In the genomic region with DNA sequence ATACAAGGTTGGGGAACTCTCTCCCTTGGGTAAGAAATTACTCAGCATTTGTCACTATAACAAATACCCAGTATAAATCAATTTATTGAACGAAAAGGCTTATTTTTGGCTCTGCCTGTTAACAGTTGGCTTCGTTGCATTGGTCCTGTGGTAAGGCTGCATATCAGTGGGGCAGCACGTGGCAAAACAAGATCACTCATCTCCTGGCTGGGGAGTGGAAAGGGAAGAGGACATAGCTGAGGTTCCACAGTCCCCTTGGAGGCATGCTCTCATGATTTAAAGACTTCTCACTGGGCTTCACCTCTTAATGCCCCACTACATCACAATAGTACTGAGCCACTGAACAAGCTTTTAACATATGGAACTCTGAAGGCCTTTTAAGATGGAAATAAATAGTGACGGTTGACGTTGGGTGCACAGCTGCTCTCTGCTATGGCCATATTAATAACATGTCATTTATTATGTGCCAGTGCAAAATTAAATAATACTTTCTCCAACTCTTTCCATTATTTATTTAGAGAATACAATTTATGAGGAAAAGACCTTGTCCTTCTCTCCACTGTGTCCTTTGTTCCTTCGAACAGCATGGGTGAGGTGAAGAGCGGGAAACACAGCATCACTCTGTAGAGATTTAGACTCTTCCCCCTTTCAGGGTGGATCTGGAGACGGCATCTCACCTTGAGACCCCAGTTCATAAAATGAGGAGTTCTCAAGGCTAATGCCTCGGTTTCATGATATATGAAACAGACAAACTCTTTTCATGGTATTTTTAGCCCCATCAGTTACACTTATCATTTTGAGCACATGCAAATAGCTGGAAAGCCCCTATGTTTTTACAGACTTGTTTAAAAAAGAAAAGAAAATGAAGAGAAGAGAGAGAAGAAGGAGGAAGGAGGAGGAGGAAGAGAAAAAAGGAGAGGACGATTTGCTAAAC, we compare ENCODE assay signal across 25 mouse cellular contexts. TPM values are rescaled to one million over a fixed set of nuclear protein-coding genes. Genes with fewer than 3 reads are reported as not detected.
DNase-seq lines count a peak whose midpoint lies in the region; ATAC-seq and TF ChIP-seq lines count a peak whose summit lies in the region.
"Had no signal": no experiment of that assay in that cellular context is flagged by ENCODE, and none has a peak within 500 bp of the region (broad histone marks: within the 10 kb centered on the region; RNA-seq: fewer than 3 reads in every experiment).

No protein-coding gene starts in this region.

- peak; percentile 87 for DNase-seq in liver, adult 2 months (ENCODE audit: extremely low read depth, low read depth, low spot score)
- peak; percentile 84 for DNase-seq in A20 (ENCODE audit: low read depth, low spot score)
- peak; percentile 51 for DNase-seq in CH12.LX (ENCODE audit: extremely low read depth)
- no peak for DNase-seq in lung, postnatal 14 days
- no peak for DNase-seq in layer of hippocampus, postnatal 14 days (ENCODE audit: low spot score in 2 of 2)
- DNase-seq: adrenal gland, adult 8-10 months; adrenal gland, postnatal 14 days; adrenal gland, postnatal 36 days; B cell, adult 2 months; cerebellum, adult 11-12 months; cerebellum, adult 2 months; cerebellum, adult 9-10 months; cerebellum, postnatal 10 days; cerebellum, postnatal 25 days; forebrain, postnatal 0 days had no signal

- no peak overlapping the region for H3K4me3 ChIP-seq in liver, adult 2 months (ENCODE audit: insufficient read depth, low read depth, low read length)
- no peak overlapping the region for H3K4me3 ChIP-seq in liver, embryonic 12.5 days
- H3K4me3 ChIP-seq in CH12.LX (replicated peaks in 1 of 3; ENCODE audit: low read depth in 2 of 3, low read length in 2 of 3, poor library complexity in 1 of 3) (no peak overlapping the region), myocyte (no peak overlapping the region)
- H3K4me3 ChIP-seq in kidney, embryonic 14.5 days (ENCODE audit: low read length), result no peak overlapping the region
- H3K4me3 ChIP-seq: embryonic facial prominence, embryonic 10.5 days; embryonic facial prominence, embryonic 12.5 days; forebrain, embryonic 13.5 days; forebrain, embryonic 15.5 days had no signal

- 73% methylated on average over 10 of the region's 10 CpGs for WGBS in liver, adult 2 months
- 66% methylated on average over 10 of the region's 10 CpGs for WGBS in liver, embryonic 12.5 days (ENCODE audit: insufficient replicate concordance)
- WGBS in kidney, embryonic 14.5 days, result 74% methylated on average over 10 of the region's 10 CpGs

- dilution Hi-C loops in CH12.LX (cut with MboI; ENCODE audit: extremely low pct_ligation_motif_present, extremely low pct_unique_long_range_greater_than_20kb, low sequenced_read_pairs), result no loop called here

- no peak for TF ChIP-seq CTCF in liver, adult 2 months (IDR thresholded peaks at IDR 0.05; ENCODE audit: low read depth, low read length)
- no peak for TF ChIP-seq CTCF in CH12.LX (conservative IDR thresholded peaks at IDR 0.05 in 1 of 2, IDR thresholded peaks at IDR 0.05 in 1 of 2; ENCODE audit: low read depth in 2 of 2, low read length in 2 of 2)

- no peaks in the 10 kb centered on the region; the same call in none of the 2 replicates for H3K36me3 ChIP-seq in liver, adult 2 months (ENCODE audit: control insufficient read depth, insufficient read depth, low read length)
- H3K36me3 ChIP-seq in liver, embryonic 12.5 days, result no peaks in the 10 kb centered on the region
- H3K36me3 ChIP-seq in CH12.LX (replicated peaks in 1 of 2; ENCODE audit: control insufficient read depth in 1 of 2, insufficient read depth in 1 of 2, low read length in 1 of 2), result peaks cover 43 to 77% of the 10 kb centered on the region in 2 experiments
- H3K36me3 ChIP-seq in myocyte (ENCODE audit: control insufficient read depth, insufficient read depth), result no peaks in the 10 kb centered on the region
- H3K36me3 ChIP-seq in kidney, embryonic 14.5 days (ENCODE audit: control insufficient read depth, insufficient read depth, low read length), result no peaks in the 10 kb centered on the region
- H3K36me3 ChIP-seq: embryonic facial prominence, embryonic 10.5 days; embryonic facial prominence, embryonic 12.5 days; forebrain, embryonic 15.5 days had no signal

- H3K4me1 ChIP-seq in liver, adult 2 months (ENCODE audit: control insufficient read depth, insufficient read depth, low read length), result peaks cover 6% of the 10 kb centered on the region
- H3K4me1 ChIP-seq in liver, embryonic 12.5 days, result no peaks in the 10 kb centered on the region
- H3K4me1 ChIP-seq in CH12.LX (ENCODE audit: control insufficient read depth in 1 of 2, insufficient read depth in 2 of 2), result peaks cover 31 to 88% of the 10 kb centered on the region in 2 experiments
- H3K4me1 ChIP-seq in kidney, embryonic 14.5 days (ENCODE audit: control insufficient read depth, insufficient read depth, low read length), result no peaks in the 10 kb centered on the region
- H3K4me1 ChIP-seq: embryonic facial prominence, embryonic 10.5 days; embryonic facial prominence, embryonic 12.5 days; forebrain, embryonic 13.5 days; forebrain, embryonic 15.5 days had no signal

- no peaks in the 10 kb centered on the region for H3K9me3 ChIP-seq in liver, embryonic 12.5 days (replicated peaks)
- peaks cover 9% of the 10 kb centered on the region for H3K9me3 ChIP-seq in CH12.LX (replicated peaks; ENCODE audit: low read length)
- H3K9me3 ChIP-seq in kidney, embryonic 14.5 days (ENCODE audit: control insufficient read depth, low read length), result no peaks in the 10 kb centered on the region
- H3K9me3 ChIP-seq: embryonic facial prominence, embryonic 10.5 days; embryonic facial prominence, embryonic 12.5 days; forebrain, embryonic 13.5 days; forebrain, embryonic 15.5 days had no signal

- no peaks in the 10 kb centered on the region for H3K27me3 ChIP-seq in liver, adult 2 months (ENCODE audit: control insufficient read depth, insufficient read depth, low read length)
- H3K27me3 ChIP-seq in liver, embryonic 12.5 days (replicated peaks), result no peaks in the 10 kb centered on the region
- H3K27me3 ChIP-seq in CH12.LX (replicated peaks) (no peaks in the 10 kb centered on the region), myocyte (ENCODE audit: control insufficient read depth, insufficient read depth, insufficient read length) (no peaks in the 10 kb centered on the region)
- H3K27me3 ChIP-seq in kidney, embryonic 14.5 days (ENCODE audit: control insufficient read depth, insufficient read depth, low read length), result no peaks in the 10 kb centered on the region
- H3K27me3 ChIP-seq: embryonic facial prominence, embryonic 12.5 days; forebrain, embryonic 13.5 days; forebrain, embryonic 15.5 days; Patski had no signal

- in situ Hi-C loops in CH12.LX (cut with MboI; ENCODE audit: low pct_ligation_motif_present, low pct_unique_long_range_greater_than_20kb, low sequenced_read_pairs), result loop anchor here (5.0 kb wide), 1 partner anchor 40 kb away; no protein-coding TSS in a partner anchor

- no peak overlapping the region for H3K27ac ChIP-seq in liver, adult 2 months (replicated peaks; ENCODE audit: insufficient read depth, low read depth, low read length)
- no peak overlapping the region for H3K27ac ChIP-seq in liver, embryonic 12.5 days
- peak overlapping the region; percentile 95 for H3K27ac ChIP-seq in CH12.LX (ENCODE audit: insufficient read depth, low read depth)
- no peak overlapping the region for H3K27ac ChIP-seq in kidney, embryonic 14.5 days (ENCODE audit: low read depth, low read length)
- H3K27ac ChIP-seq: embryonic facial prominence, embryonic 10.5 days; embryonic facial prominence, embryonic 12.5 days; forebrain, embryonic 13.5 days; forebrain, embryonic 15.5 days had no signal

- no peak for TF ChIP-seq POLR2A in liver, adult 2 months (IDR thresholded peaks at IDR 0.05; ENCODE audit: extremely low read depth, insufficient read depth, low read length)
- TF ChIP-seq POLR2A in CH12.LX (IDR thresholded peaks at IDR 0.05; ENCODE audit: low read depth, low read length) (peak; percentile 24), myocyte (IDR thresholded peaks at IDR 0.05; ENCODE audit: insufficient read length, low read depth) (no peak)

- no peak for TF ChIP-seq RAD21 in CH12.LX (IDR thresholded peaks at IDR 0.05; ENCODE audit: low read depth, low read length)

- no peak overlapping the region for H3K4me2 ChIP-seq in liver, embryonic 12.5 days
- H3K4me2 ChIP-seq in CH12.LX (ENCODE audit: insufficient read depth, low read depth, poor library complexity, severe bottlenecking) (peak overlapping the region; percentile 41), myocyte (ENCODE audit: low read depth) (no peak overlapping the region)
- no peak overlapping the region for H3K4me2 ChIP-seq in kidney, embryonic 14.5 days (replicated peaks; ENCODE audit: low read depth, low read length)
- H3K4me2 ChIP-seq: embryonic facial prominence, embryonic 12.5 days; forebrain, embryonic 13.5 days; forebrain, embryonic 15.5 days had no signal

- H3K9ac ChIP-seq in liver, adult 2 months (ENCODE audit: low read depth, low read length), result no peak overlapping the region
- no peak overlapping the region for H3K9ac ChIP-seq in liver, embryonic 12.5 days
- peak overlapping the region; percentile 41 for H3K9ac ChIP-seq in CH12.LX (ENCODE audit: insufficient read depth, low read depth)
- no peak overlapping the region for H3K9ac ChIP-seq in kidney, embryonic 14.5 days (ENCODE audit: low read depth, low read length)
- H3K9ac ChIP-seq: embryonic facial prominence, embryonic 12.5 days; forebrain, embryonic 13.5 days; forebrain, embryonic 15.5 days; forebrain, postnatal 0 days had no signal

- no peaks in the 10 kb centered on the region for H3K79me2 ChIP-seq in liver, adult 2 months (ENCODE audit: control insufficient read depth, insufficient read depth, low read length)
- H3K79me2 ChIP-seq in CH12.LX (replicated peaks; ENCODE audit: control insufficient read depth, extremely low read depth, insufficient read depth, poor library complexity, severe bottlenecking), result peaks cover 21% of the 10 kb centered on the region
- no peaks in the 10 kb centered on the region for H3K79me2 ChIP-seq in myocyte (ENCODE audit: control insufficient read depth, insufficient read depth)

- no peak for ATAC-seq in liver, embryonic 12.5 days
- no peak for ATAC-seq in kidney, embryonic 14.5 days (ENCODE audit: low FRiP score, low TSS enrichment)
- ATAC-seq: activated CD4-positive, CD25-positive, alpha-beta regulatory T cell, adult 4 months; CD4-positive, CD25-positive, alpha-beta regulatory T cell, adult 4 months; forebrain, embryonic 13.5 days; forebrain, embryonic 15.5 days; forebrain, postnatal 0 days; Patski had no signal

- no peak overlapping the region for H3ac ChIP-seq in myocyte (ENCODE audit: control insufficient read depth, insufficient read length)

- TF ChIP-seq EP300 in CH12.LX (IDR thresholded peaks at IDR 0.05; ENCODE audit: low read length), result peak; percentile 53

RNA-seq across cellular contexts. Expression of a gene that starts 44.8 kb away (rescaled TPM):
- 11.8 and 12.7 TPM in 2 replicates for total RNA-seq in liver, adult 2 months (2014; rRNA removed)
- 6.1 and 7.6 TPM in 2 replicates for polyA plus RNA-seq in liver, adult 2 months (2012; rRNA removed)
- 25.2 and 27.9 TPM in 2 replicates for polyA plus RNA-seq in liver, embryonic 12.5 days (2016; fragmentation: Nextera tagmentation; extraction: Ambion mirVana)
- total RNA-seq in CH12.LX (2012; rRNA removed), result 37.8 and 46.5 TPM in 2 replicates
- total RNA-seq in CH12.LX (2014; rRNA removed), result 32.6 and 36.0 TPM in 2 replicates
- polyA plus RNA-seq in CH12.LX (2012; ENCODE audit: insufficient read length, low read depth), result 92.0 and 93.1 TPM in 2 replicates
- polyA plus RNA-seq in myocyte (2012; fragmentation: generic; extraction: Trizol), result 27.9 TPM
- 8.6 and 9.7 TPM in 2 replicates for polyA plus RNA-seq in kidney, embryonic 14.5 days (2014; fragmentation: Nextera tagmentation; extraction: Ambion mirVana)
- total RNA-seq in layer of hippocampus, postnatal 14 days (2021), result 10 to 100 TPM; 47.4 to 49.8 TPM

Comparison
In these comparisons a context has a peak if more than half of its experiments do, and no peak if none do; other contexts are left out.
1. DNase-seq: peak in liver, adult 2 months (single experiment), A20 (single experiment) and CH12.LX (single experiment); none in lung, postnatal 14 days (single experiment) and layer of hippocampus, postnatal 14 days (0 of 2).